Mouse (Mus musculus): ENCODE measurements at regions not wholly inside any gene's neighbourhood (a gene's known extent, or its start where the extent isn't known, plus 50 kb on each side); places are given as distances from the start of the nearest gene placed in this dataset.

- TF ChIP-seq POLR2A (IDR thresholded peaks at IDR 0.05; ENCODE audit: low read depth, low read length) (no peak), CTCF (IDR thresholded peaks at IDR 0.05; ENCODE audit: borderline replicate concordance, insufficient read depth, low read length) (no peak)
- Histone ChIP-seq H3K4me3 (ENCODE audit: insufficient read depth, low read length) (no peak overlapping the region), H3K27ac (ENCODE audit: insufficient read depth, low read length) (no peak overlapping the region), H3K4me1 (ENCODE audit: control insufficient read depth, insufficient read depth, low read length) (peaks cover 2% of the 10 kb centered on the region; the same call in 1 of the 2 replicates)
Observed at GRCm38 (mm10) chr1:60652570-60653011, 64.0 kb upstream of the Cd28 start.

- TF ChIP-seq CTCF (IDR thresholded peaks at IDR 0.05; ENCODE audit: borderline replicate concordance, insufficient read depth, low read length) (no peak), POLR2A (IDR thresholded peaks at IDR 0.05; ENCODE audit: low read depth, low read length) (no peak)
- H3K4me3 ChIP-seq (ENCODE audit: insufficient read depth, low read length) = no peak overlapping the region
- no peak overlapping the region for H3K27ac ChIP-seq (ENCODE audit: insufficient read depth, low read length)
- H3K4me1 ChIP-seq (ENCODE audit: control insufficient read depth, insufficient read depth, low read length) = no peaks in the 10 kb centered on the region; the same call in 1 of the 2 replicates
Observed at GRCm38 (mm10) chr1:60650158-60650557, 66.4 kb upstream of the Cd28 start.

- Histone ChIP-seq H3K27ac (ENCODE audit: insufficient read depth, low read length) (no peak overlapping the region), H3K4me1 (ENCODE audit: control insufficient read depth, insufficient read depth, low read length) (no peaks in the 10 kb centered on the region), H3K4me3 (ENCODE audit: insufficient read depth, low read length) (no peak overlapping the region)
- no peak for TF ChIP-seq CTCF (IDR thresholded peaks at IDR 0.05; ENCODE audit: borderline replicate concordance, insufficient read depth, low read length)
- TF ChIP-seq POLR2A (IDR thresholded peaks at IDR 0.05; ENCODE audit: low read depth, low read length) = no peak
Observed at GRCm38 (mm10) chr1:60649303-60649850, 67.2 kb upstream of the Cd28 start.

GRCm38 (mm10) chr1:60646828-60647227, 69.8 kb upstream of the Cd28 start:
- Histone ChIP-seq H3K4me1 (ENCODE audit: control insufficient read depth, insufficient read depth, low read length) (no peaks in the 10 kb centered on the region), H3K4me3 (ENCODE audit: insufficient read depth, low read length) (no peak overlapping the region), H3K27ac (ENCODE audit: insufficient read depth, low read length) (no peak overlapping the region)
- no peak for TF ChIP-seq POLR2A (IDR thresholded peaks at IDR 0.05; ENCODE audit: low read depth, low read length)
- TF ChIP-seq CTCF (IDR thresholded peaks at IDR 0.05; ENCODE audit: borderline replicate concordance, insufficient read depth, low read length) = no peak

GRCm38 (mm10) chr1:60646174-60646573, 70.4 kb upstream of the Cd28 start:
- no peak for TF ChIP-seq CTCF (IDR thresholded peaks at IDR 0.05; ENCODE audit: borderline replicate concordance, insufficient read depth, low read length)
- TF ChIP-seq POLR2A (IDR thresholded peaks at IDR 0.05; ENCODE audit: low read depth, low read length) = no peak
- H3K27ac ChIP-seq (ENCODE audit: insufficient read depth, low read length) = no peak overlapping the region
- H3K4me1 ChIP-seq (ENCODE audit: control insufficient read depth, insufficient read depth, low read length) = no peaks in the 10 kb centered on the region
- H3K4me3 ChIP-seq (ENCODE audit: insufficient read depth, low read length) = no peak overlapping the region

- Histone ChIP-seq H3K27ac (ENCODE audit: insufficient read depth, low read length) (no peak overlapping the region), H3K4me1 (ENCODE audit: control insufficient read depth, insufficient read depth, low read length) (no peaks in the 10 kb centered on the region)
Observed at GRCm38 (mm10) chr1:60645176-60645575, 71.4 kb upstream of the Cd28 start.

GRCm38 (mm10) chr1:60642761-60643160, 73.8 kb upstream of the Cd28 start:
- no peak for TF ChIP-seq CTCF (IDR thresholded peaks at IDR 0.05; ENCODE audit: borderline replicate concordance, insufficient read depth, low read length)
- TF ChIP-seq POLR2A (IDR thresholded peaks at IDR 0.05; ENCODE audit: low read depth, low read length) = no peak
- no peak overlapping the region for H3K27ac ChIP-seq (ENCODE audit: insufficient read depth, low read length)
- H3K4me1 ChIP-seq (ENCODE audit: control insufficient read depth, insufficient read depth, low read length) = no peaks in the 10 kb centered on the region
- no peak overlapping the region for H3K4me3 ChIP-seq (ENCODE audit: insufficient read depth, low read length)

More at GRCm38 (mm10) chr1:60645176-60645575, 71.4 kb upstream of the Cd28 start:
- no peak overlapping the region for H3K4me3 ChIP-seq (ENCODE audit: insufficient read depth, low read length)
- TF ChIP-seq POLR2A (IDR thresholded peaks at IDR 0.05; ENCODE audit: low read depth, low read length) (no peak), CTCF (IDR thresholded peaks at IDR 0.05; ENCODE audit: borderline replicate concordance, insufficient read depth, low read length) (no peak)

- no peak for TF ChIP-seq CTCF (IDR thresholded peaks at IDR 0.05; ENCODE audit: borderline replicate concordance, insufficient read depth, low read length)
- no peak for TF ChIP-seq POLR2A (IDR thresholded peaks at IDR 0.05; ENCODE audit: low read depth, low read length)
- Histone ChIP-seq H3K27ac (ENCODE audit: insufficient read depth, low read length) (no peak overlapping the region), H3K4me3 (ENCODE audit: insufficient read depth, low read length) (no peak overlapping the region), H3K4me1 (ENCODE audit: control insufficient read depth, insufficient read depth, low read length) (no peaks in the 10 kb centered on the region)
Observed at GRCm38 (mm10) chr1:60642175-60642574, 74.4 kb upstream of the Cd28 start.

- no peak overlapping the region for H3K27ac ChIP-seq (ENCODE audit: insufficient read depth, low read length)
- no peak for TF ChIP-seq POLR2A (IDR thresholded peaks at IDR 0.05; ENCODE audit: low read depth, low read length)
- no peak for TF ChIP-seq CTCF (IDR thresholded peaks at IDR 0.05; ENCODE audit: borderline replicate concordance, insufficient read depth, low read length)
- no peak overlapping the region for H3K4me3 ChIP-seq (ENCODE audit: insufficient read depth, low read length)
- no peaks in the 10 kb centered on the region for H3K4me1 ChIP-seq (ENCODE audit: control insufficient read depth, insufficient read depth, low read length)
Observed at GRCm38 (mm10) chr1:60641324-60641764, 74.4 kb upstream of the Raph1 start.

- no peak for TF ChIP-seq CTCF (IDR thresholded peaks at IDR 0.05; ENCODE audit: borderline replicate concordance, insufficient read depth, low read length)
- TF ChIP-seq POLR2A (IDR thresholded peaks at IDR 0.05; ENCODE audit: low read depth, low read length) = no peak
- Histone ChIP-seq H3K4me1 (ENCODE audit: control insufficient read depth, insufficient read depth, low read length) (no peaks in the 10 kb centered on the region), H3K4me3 (ENCODE audit: insufficient read depth, low read length) (no peak overlapping the region), H3K27ac (ENCODE audit: insufficient read depth, low read length) (no peak overlapping the region)
Observed at GRCm38 (mm10) chr1:60639536-60639935, 72.6 kb upstream of the Raph1 start.

Data from embryonic fibroblast, embryonic 13.5 days (primary cell).